Mouse (Mus musculus): ENCODE measurements around the gene Src. TPM values are rescaled to one million over a fixed set of nuclear protein-coding genes. Genes with fewer than 3 reads are reported as not detected.
"Not testable (repeated sequence)": the region's sequence is repeated elsewhere in the genome, so short reads cannot be mapped to it uniquely, and the experiment has no call there.

The Src gene
- polyA plus RNA-seq, 1 experiment from 2014 or later, result 14.0 TPM

GRCm38 (mm10) chr2:157474269-157474729 lies 56.1 kb downstream of the Src start:
- TF ChIP-seq CTCF (IDR thresholded peaks at IDR 0.05; ENCODE audit: low read depth), result no peak
- no peaks in the 10 kb centered on the region for H3K9me3 ChIP-seq (replicated peaks; ENCODE audit: low read length)
- H3K27me3 ChIP-seq (ENCODE audit: insufficient read depth, low read length), result no peaks in the 10 kb centered on the region
- no peak for ATAC-seq (replicated peaks; ENCODE audit: low FRiP score, low read depth)
- H3K4me2 ChIP-seq (ENCODE audit: low read length), result no peak overlapping the region
- peak; percentile 16 for DNase-seq (ENCODE audit: low spot score)
- H3K36me3 ChIP-seq (ENCODE audit: insufficient read depth, low read length), result peaks cover 9% of the 10 kb centered on the region
- no peak overlapping the region for H3K9ac ChIP-seq (ENCODE audit: low read depth, low read length)
- WGBS, result 16% methylated on average over 6 of the region's 6 CpGs
- no peak overlapping the region for H3K4me3 ChIP-seq (replicated peaks; ENCODE audit: low read depth, low read length)
- no peak overlapping the region for H3K27ac ChIP-seq
- peaks cover 8% of the 10 kb centered on the region for H3K4me1 ChIP-seq (replicated peaks; ENCODE audit: insufficient read depth, low read length)

DNA sequence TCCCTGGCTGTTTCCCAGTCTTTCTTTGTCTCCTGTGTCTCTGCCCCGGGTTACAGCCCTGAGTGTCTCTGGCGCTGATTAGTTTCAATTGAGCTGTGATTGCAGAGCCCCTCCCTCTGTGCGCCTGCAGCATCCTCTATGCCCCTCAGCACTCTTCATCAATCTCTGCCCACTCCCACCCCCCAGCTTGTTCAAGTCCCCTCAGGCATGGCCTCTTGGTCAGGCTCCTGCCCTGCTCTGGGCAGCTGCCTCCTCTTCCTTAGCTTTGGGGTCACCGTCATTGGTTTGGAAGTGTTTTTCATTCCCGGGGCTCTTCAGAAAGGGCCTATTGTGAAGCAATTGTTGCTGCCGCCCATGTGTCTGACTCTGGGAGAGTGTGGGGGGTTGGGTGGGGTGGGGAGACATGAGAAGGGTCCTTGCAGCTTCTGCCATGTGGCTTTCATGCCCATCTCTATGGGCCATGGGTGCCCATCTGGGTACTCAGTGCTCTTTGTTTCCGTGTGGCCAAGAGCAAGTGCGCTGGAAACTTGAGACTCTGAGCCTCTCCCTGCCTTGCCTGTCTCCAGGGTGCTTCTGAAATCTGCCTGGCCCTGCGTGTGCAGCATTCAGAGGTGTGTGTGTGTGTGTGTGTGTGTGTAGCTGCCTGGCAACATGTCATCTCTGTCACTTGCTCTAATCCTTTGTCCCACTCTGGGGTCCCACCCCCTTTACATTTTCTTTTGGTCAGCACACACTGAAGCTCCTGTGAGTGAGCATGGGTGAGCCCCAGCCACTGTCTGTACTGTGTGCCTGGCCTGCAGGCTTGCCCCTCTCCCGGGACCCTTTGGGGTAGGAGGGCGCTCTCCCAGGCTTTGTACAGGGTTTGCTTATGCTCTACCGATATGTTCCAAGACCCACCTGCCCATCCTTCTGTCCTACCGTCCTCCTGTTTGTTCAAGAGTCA lies 57.5 kb downstream of the Src start:
- H3K4me1 ChIP-seq (replicated peaks; ENCODE audit: insufficient read depth, low read length), result peaks cover 8% of the 10 kb centered on the region

DNA sequence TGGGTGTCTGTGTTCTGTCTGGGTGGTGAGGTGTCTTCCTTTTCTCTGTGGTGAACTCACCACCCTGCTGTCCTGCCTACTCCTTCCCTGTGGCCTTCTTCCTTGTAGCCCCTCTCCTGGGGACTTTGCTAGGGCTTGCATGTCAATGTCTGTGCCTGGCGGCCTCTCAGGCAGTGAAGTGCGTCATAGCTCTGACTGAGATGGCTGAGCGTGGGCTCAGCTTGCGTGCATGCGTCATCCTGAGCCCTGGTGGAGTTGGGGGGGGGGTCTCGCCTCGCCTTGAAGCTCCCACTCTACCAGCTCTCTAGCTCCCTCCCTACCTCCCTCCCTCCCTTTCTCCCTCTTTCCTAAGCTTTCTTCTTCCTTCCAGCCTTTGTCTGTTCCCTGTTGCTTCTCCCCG lies 60.4 kb downstream of the Src start:
- H3K9ac ChIP-seq (ENCODE audit: low read depth, low read length), result no peak overlapping the region
- H3K27ac ChIP-seq, result no peak overlapping the region
- no peaks in the 10 kb centered on the region for H3K36me3 ChIP-seq (ENCODE audit: insufficient read depth, low read length)
- H3K9me3 ChIP-seq (replicated peaks; ENCODE audit: low read length), result no peaks in the 10 kb centered on the region
- 55% methylated on average over 8 of the region's 8 CpGs for WGBS
- no peaks in the 10 kb centered on the region for H3K27me3 ChIP-seq (ENCODE audit: insufficient read depth, low read length)
- peaks cover 8% of the 10 kb centered on the region; the same call in 1 of the 2 replicates for H3K4me1 ChIP-seq (replicated peaks; ENCODE audit: insufficient read depth, low read length)
- no peak for ATAC-seq (replicated peaks; ENCODE audit: low FRiP score, low read depth)
- H3K4me2 ChIP-seq (ENCODE audit: low read length), result no peak overlapping the region
- TF ChIP-seq CTCF (IDR thresholded peaks at IDR 0.05; ENCODE audit: low read depth), result no peak
- H3K4me3 ChIP-seq (replicated peaks; ENCODE audit: low read depth, low read length), result no peak overlapping the region
- DNase-seq (ENCODE audit: low spot score), result no peak

More for the DNA sequence above, 57.5 kb downstream of the Src start:
- H3K9me3 ChIP-seq (replicated peaks; ENCODE audit: low read length), result no peaks in the 10 kb centered on the region
- no peak overlapping the region for H3K4me3 ChIP-seq (replicated peaks; ENCODE audit: low read depth, low read length)
- peak; percentile 25 for DNase-seq (ENCODE audit: low spot score)
- H3K4me2 ChIP-seq (ENCODE audit: low read length), result no peak overlapping the region
- no peaks in the 10 kb centered on the region for H3K36me3 ChIP-seq (ENCODE audit: insufficient read depth, low read length)
- no peak for TF ChIP-seq CTCF (IDR thresholded peaks at IDR 0.05; ENCODE audit: low read depth)
- H3K27me3 ChIP-seq (ENCODE audit: insufficient read depth, low read length), result no peaks in the 10 kb centered on the region
- WGBS, result 31% methylated on average over 13 of the region's 13 CpGs
- ATAC-seq (replicated peaks; ENCODE audit: low FRiP score, low read depth), result no peak
- no peak overlapping the region for H3K9ac ChIP-seq (ENCODE audit: low read depth, low read length)
- H3K27ac ChIP-seq, result no peak overlapping the region

DNA sequence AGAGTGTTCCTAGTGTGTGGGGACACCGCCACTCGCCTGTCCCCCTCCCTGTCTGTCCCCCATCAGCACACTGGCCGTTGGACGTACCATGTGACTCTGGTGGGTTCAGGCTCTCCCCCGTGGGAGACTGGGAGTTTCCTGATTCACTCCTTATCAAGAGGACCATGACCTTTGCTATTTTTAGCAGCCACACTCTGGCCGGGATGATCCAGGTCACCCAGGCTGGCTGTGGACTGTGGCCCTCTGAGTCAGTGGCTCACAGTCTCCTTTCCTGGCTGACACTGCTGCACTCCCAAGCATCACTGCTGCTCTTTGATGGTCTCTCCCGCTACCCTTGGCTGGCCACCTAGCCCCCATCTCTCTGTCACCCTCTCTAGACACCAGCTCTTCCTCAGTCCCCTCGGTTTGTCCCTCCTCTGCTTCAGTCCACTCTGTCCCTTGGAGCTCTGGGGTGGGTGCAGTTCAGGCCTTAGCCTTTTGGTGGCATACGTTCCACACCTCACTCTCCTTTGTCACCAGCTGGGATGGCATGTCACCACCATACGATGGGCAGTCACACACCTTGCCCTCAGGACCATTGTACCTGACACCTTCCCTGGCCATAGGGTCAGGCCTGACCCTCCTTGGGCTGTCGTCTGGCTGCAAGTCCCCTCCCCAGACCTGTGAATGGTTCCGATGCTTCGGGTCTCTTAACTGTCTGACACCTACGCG lies 61.8 kb downstream of the Src start:
- Histone ChIP-seq H3K9ac (ENCODE audit: low read depth, low read length) (no peak overlapping the region), H3K4me1 (replicated peaks; ENCODE audit: insufficient read depth, low read length) (no peaks in the 10 kb centered on the region), H3K36me3 (ENCODE audit: insufficient read depth, low read length) (no peaks in the 10 kb centered on the region), H3K9me3 (replicated peaks; ENCODE audit: low read length) (no peaks in the 10 kb centered on the region), H3K4me2 (ENCODE audit: low read length) (no peak overlapping the region), H3K27ac (no peak overlapping the region), H3K4me3 (replicated peaks; ENCODE audit: low read depth, low read length) (no peak overlapping the region), H3K27me3 (ENCODE audit: insufficient read depth, low read length) (no peaks in the 10 kb centered on the region)
- DNase-seq (ENCODE audit: low spot score), result peak; percentile 61
- peak; percentile 76 for TF ChIP-seq CTCF (IDR thresholded peaks at IDR 0.05; ENCODE audit: low read depth)
- peak; percentile 27 for ATAC-seq (replicated peaks; ENCODE audit: low FRiP score, low read depth)
- WGBS, result 47% methylated on average over 15 of the region's 15 CpGs

- no peak for ATAC-seq (replicated peaks; ENCODE audit: low FRiP score, low read depth)
- Histone ChIP-seq H3K27ac (no peak overlapping the region), H3K4me1 (replicated peaks; ENCODE audit: insufficient read depth, low read length) (no peaks in the 10 kb centered on the region), H3K4me2 (ENCODE audit: low read length) (no peak overlapping the region), H3K9me3 (replicated peaks; ENCODE audit: low read length) (no peaks in the 10 kb centered on the region), H3K27me3 (ENCODE audit: insufficient read depth, low read length) (no peaks in the 10 kb centered on the region), H3K9ac (ENCODE audit: low read depth, low read length) (no peak overlapping the region), H3K36me3 (ENCODE audit: insufficient read depth, low read length) (no peaks in the 10 kb centered on the region), H3K4me3 (replicated peaks; ENCODE audit: low read depth, low read length) (no peak overlapping the region)
- TF ChIP-seq CTCF (IDR thresholded peaks at IDR 0.05; ENCODE audit: low read depth), result no peak
- 28% methylated on average over 12 of the region's 12 CpGs for WGBS
- DNase-seq (ENCODE audit: low spot score), result no peak
These were observed 64.5 kb downstream of the Src start for GRCm38 (mm10) chr2:157482729-157483128.

DNA sequence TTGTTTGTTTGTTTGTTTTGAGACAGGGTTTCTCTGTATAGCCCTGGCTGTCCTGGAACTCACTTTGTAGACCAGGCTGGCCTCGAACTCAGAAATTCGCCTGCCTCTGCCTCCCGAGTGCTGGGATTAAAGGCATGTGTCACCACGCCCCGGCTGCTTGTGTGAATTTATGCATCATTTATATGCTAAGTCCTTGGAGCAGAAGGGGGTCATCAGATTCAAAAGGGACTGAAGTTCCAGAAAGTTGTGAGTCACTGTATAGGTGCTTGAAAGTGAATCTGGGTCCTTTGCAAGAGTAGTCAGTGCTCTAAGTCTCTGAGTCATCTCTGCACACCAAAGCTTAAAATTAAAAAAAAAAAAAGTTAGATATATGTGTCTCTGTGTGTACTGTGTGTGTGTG lies 68.3 kb downstream of the Src start:
- H3K9ac ChIP-seq (ENCODE audit: low read depth, low read length); DNase-seq (ENCODE audit: low spot score); ATAC-seq (replicated peaks; ENCODE audit: low FRiP score, low read depth); H3K9me3 ChIP-seq (replicated peaks; ENCODE audit: low read length); H3K27me3 ChIP-seq (ENCODE audit: insufficient read depth, low read length); H3K36me3 ChIP-seq (ENCODE audit: insufficient read depth, low read length); H3K4me3 ChIP-seq (replicated peaks; ENCODE audit: low read depth, low read length); H3K4me1 ChIP-seq (replicated peaks; ENCODE audit: insufficient read depth, low read length); H3K27ac ChIP-seq; H3K4me2 ChIP-seq (ENCODE audit: low read length): not testable (repeated sequence)
- WGBS, result 82% methylated on average over 5 of the region's 5 CpGs

All from kidney, postnatal 0 days (tissue).